Mouse (Mus musculus): ENCODE measurements around the gene Setdb1. TPM values are rescaled to one million over a fixed set of nuclear protein-coding genes. Genes with fewer than 3 reads are reported as not detected.
"Not testable (repeated sequence)": the region's sequence is repeated elsewhere in the genome, so short reads cannot be mapped to it uniquely, and the experiment has no call there.

Setdb1 gene
- total RNA-seq (2012; rRNA removed) (91.0 and 101 TPM in 2 replicates), polyA plus RNA-seq (2012; ENCODE audit: insufficient read depth in 1 of 2, insufficient read length in 2 of 2, low read depth in 1 of 2, low replicate concordance in 2 of 2, missing spikeins in 1 of 2) (100 to 1,000 TPM in 1 of 2 experiments, not detected in 1; 116 TPM)

DNA sequence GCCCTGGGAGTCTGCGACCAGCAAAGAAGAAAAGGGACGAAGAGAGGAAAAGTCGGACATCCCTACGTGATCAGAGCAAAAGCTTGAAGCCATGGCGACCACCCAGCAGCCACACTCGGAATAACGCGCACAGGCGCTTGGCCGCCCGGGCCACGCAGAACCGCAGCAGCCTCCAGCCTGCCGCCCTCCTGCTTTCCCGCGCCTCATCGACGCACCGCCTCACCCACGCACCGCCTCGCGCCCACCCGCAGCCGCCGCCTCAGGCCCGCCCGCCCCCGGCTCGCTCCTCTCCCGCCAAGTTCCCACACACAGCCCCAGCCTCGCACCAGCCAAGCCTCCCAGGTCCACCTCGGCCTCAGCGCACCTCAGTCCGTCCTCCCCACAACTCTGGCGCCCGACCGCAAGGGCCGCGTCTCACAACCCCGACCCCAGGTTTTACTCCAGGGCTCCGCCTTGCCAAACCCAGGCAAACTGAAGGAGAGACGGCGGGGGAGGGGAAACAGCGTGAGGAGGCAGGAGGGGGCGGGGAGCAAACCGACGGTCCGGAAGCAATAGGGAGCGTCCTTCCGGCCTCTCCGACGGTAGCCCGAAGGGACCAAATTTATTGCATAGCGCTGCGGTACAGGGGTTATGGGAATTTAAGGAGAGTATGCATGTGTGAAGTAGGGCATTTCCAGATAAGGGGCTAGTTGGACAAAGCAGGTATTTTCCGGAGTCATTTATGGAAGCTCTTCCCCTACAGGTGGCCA, at the start of gene Setdb1:
Gene Setdb1 (minus strand): TSS at position 502 of the 749 bp plus-strand sequence.
- Histone ChIP-seq H3K4me3 (ENCODE audit: control insufficient read depth in 1 of 2, insufficient read depth in 1 of 2, low read depth in 2 of 2, low read length in 2 of 2) (peak within 1 kb of the TSS; percentile 71 to 92), H3K79me2 (ENCODE audit: control insufficient read depth, insufficient read depth, low read length, poor library complexity) (peaks cover 15% of the 10 kb centered on the region), H3K27ac (ENCODE audit: control insufficient read depth, low read depth, low read length) (peak within 1 kb of the TSS; percentile 77), H3K36me3 (ENCODE audit: control insufficient read depth in 1 of 2, insufficient read depth in 2 of 2, low read length in 2 of 2) (peaks cover 15 to 27% of the 10 kb centered on the region in 2 experiments), H3K4me1 (ENCODE audit: control insufficient read depth in 1 of 2, insufficient read depth in 2 of 2, low read length in 2 of 2) (peaks cover 4 to 16% of the 10 kb centered on the region in 2 experiments; a peak in 3 of 4 replicates), H3K9ac (ENCODE audit: control insufficient read depth, low read depth, low read length, poor library complexity, severe bottlenecking) (peak within 1 kb of the TSS; percentile 86)
- peak; percentile 100 for DNase-seq (ENCODE audit: low read depth, low spot score)
- H3K9me3 ChIP-seq (replicated peaks; ENCODE audit: insufficient read depth, low read length); H3K27me3 ChIP-seq (ENCODE audit: control insufficient read depth in 1 of 2, insufficient read depth in 2 of 2, low read length in 2 of 2): not testable (repeated sequence)
- TF ChIP-seq RCOR1 (IDR thresholded peaks at IDR 0.05; ENCODE audit: low read depth, low read length) = peak; percentile 50; the same call in 1 of the 2 replicates
- TF ChIP-seq KAT2A (conservative IDR thresholded peaks at IDR 0.05; ENCODE audit: low read depth, low read length) = peak; percentile 94
- peak; percentile 86 for TF ChIP-seq GATA1 (IDR thresholded peaks at IDR 0.05; ENCODE audit: low read depth, low read length)
- TF ChIP-seq BHLHE40 (IDR thresholded peaks at IDR 0.05; ENCODE audit: borderline replicate concordance, low read depth, low read length) = peak; percentile 55; the same call in 1 of the 2 replicates
- 0 out of 2 replicates have a peak, but pooled peaks have one; percentile 34 for TF ChIP-seq NRF1 (IDR thresholded peaks at IDR 0.05; ENCODE audit: insufficient read depth, low read depth, low read length, poor library complexity, severe bottlenecking)
- TF ChIP-seq USF1 (IDR thresholded peaks at IDR 0.05; ENCODE audit: low read depth, low read length) = peak; percentile 30; the same call in 1 of the 2 replicates
- peak; percentile 38; the same call in 1 of the 2 replicates for TF ChIP-seq E2F4 (IDR thresholded peaks at IDR 0.05; ENCODE audit: borderline replicate concordance, low read depth, low read length)
- peak; percentile 92 for TF ChIP-seq MXI1 (IDR thresholded peaks at IDR 0.05; ENCODE audit: low read depth, low read length)
- peak; percentile 98 for TF ChIP-seq ELF1 (IDR thresholded peaks at IDR 0.05; ENCODE audit: low read depth, low read length)
- peak; percentile 78 for TF ChIP-seq ETS1 (IDR thresholded peaks at IDR 0.05; ENCODE audit: low read depth, low read length)
- TF ChIP-seq MAZ (IDR thresholded peaks at IDR 0.05; ENCODE audit: low read depth, low read length) = peak; percentile 96
- TF ChIP-seq SMC3 (IDR thresholded peaks at IDR 0.05; ENCODE audit: low read depth, low read length) = peak; percentile 19; the same call in 1 of the 2 replicates
- peak; percentile 99 for TF ChIP-seq SIN3A (IDR thresholded peaks at IDR 0.05; ENCODE audit: low read length)
- peak; percentile 65 for TF ChIP-seq MYB (IDR thresholded peaks at IDR 0.05; ENCODE audit: low read depth, low read length)
- peak; percentile 90 for TF ChIP-seq CHD2 (IDR thresholded peaks at IDR 0.05; ENCODE audit: low read length)
- peak; percentile 80 for TF ChIP-seq TCF12 (IDR thresholded peaks at IDR 0.05; ENCODE audit: low read depth, low read length)
- TF ChIP-seq TBP (IDR thresholded peaks at IDR 0.05; ENCODE audit: low read depth, low read length) = peak; percentile 92
- peak; percentile 81 for TF ChIP-seq MAX (IDR thresholded peaks at IDR 0.05; ENCODE audit: low read length)
- TF ChIP-seq EP300 (IDR thresholded peaks at IDR 0.05; ENCODE audit: low read depth in 1 of 2, low read length in 2 of 2) = peak; percentile 38 to 79
- peak; percentile 57 to 62 for TF ChIP-seq POLR2A (IDR thresholded peaks at IDR 0.05; ENCODE audit: control insufficient read depth in 1 of 2, insufficient read depth in 1 of 2, low read depth in 1 of 2, low read length in 2 of 2, poor library complexity in 1 of 2)
- peak; percentile 49; the same call in 1 of the 2 replicates for TF ChIP-seq NELFE (IDR thresholded peaks at IDR 0.05; ENCODE audit: low read depth, low read length)
- TF ChIP-seq MYC (IDR thresholded peaks at IDR 0.05; ENCODE audit: low read depth, low read length) = peak; percentile 98
- TF ChIP-seq HCFC1 (IDR thresholded peaks at IDR 0.05; ENCODE audit: low read depth, low read length) = peak; percentile 93
